Mouse (Mus musculus) liver, embryonic 14.5 days (tissue): ENCODE measurements around the gene Rrp9. TPM values are rescaled to one million over a fixed set of nuclear protein-coding genes. Genes with fewer than 3 reads are reported as not detected.

Experiments used
- ATAC-seq: fragments of 200-750 bp; cut with Nextera tagmentation; 2 replicates; pipeline ENCODE4 v1.8.0; 2017; ENCODE audit warnings: moderate number of reproducible peaks, mild to moderate bottlenecking, moderate library complexity; ENCODE audit not compliant: insufficient read depth
- DNase-seq, 3 experiments: peaks; one replicate each; pipeline ENCODE4 v3.0.0-alpha.2; 2012 to 2013; ENCODE audit warnings: low read depth in 3 of 3, low spot score in 3 of 3
- H3K27ac ChIP-seq: fragments of 300-500 bp; sonication (generic); 2 replicates; pipeline ENCODE4 v1.5.1; 2014; ENCODE audit warnings: moderate library complexity, mild to moderate bottlenecking, control low read depth, inconsistent platforms
- H3K27me3 ChIP-seq: fragments of 300-500 bp; sonication (generic); 2 replicates; pipeline ENCODE4 v1.6.1; 2014; ENCODE audit warnings: mild to moderate bottlenecking, low read length, moderate library complexity; ENCODE audit not compliant: control insufficient read depth, insufficient read depth
- H3K36me3 ChIP-seq: fragments of 300-500 bp; sonication (generic); replicated peaks from 2 replicates; pipeline ENCODE4 v1.6.1; 2014; ENCODE audit warnings: low read depth; ENCODE audit not compliant: control insufficient read depth, insufficient read depth
- H3K4me1 ChIP-seq, 2 experiments: fragments of 200-500 bp in 1 of 2; fragments of 300-500 bp in 1 of 2; sonication (generic) in 1 of 2; replicated peaks; 2 replicates each; pipeline ENCODE4 v1.6.1; 2012 to 2014; ENCODE audit warnings: antibody characterized with exemption in 1 of 2, inconsistent platforms in 1 of 2, low read length in 1 of 2; ENCODE audit not compliant: control insufficient read depth in 2 of 2, insufficient read depth in 2 of 2
- H3K4me2 ChIP-seq: fragments of 300-500 bp; sonication (generic); 2 replicates; pipeline ENCODE4 v1.6.1; 2014; ENCODE audit warnings: low read depth, mild to moderate bottlenecking, control low read depth, moderate library complexity
- H3K4me3 ChIP-seq, 2 experiments: fragments of 200-500 bp in 1 of 2; fragments of 300-500 bp in 1 of 2; sonication (generic) in 1 of 2; 2 replicates each; pipeline ENCODE4 v1.5.1; 2012 to 2014; ENCODE audit warnings: low read depth in 2 of 2, low read length in 2 of 2, mild to moderate bottlenecking in 2 of 2, control low read depth in 1 of 2, inconsistent platforms in 1 of 2, moderate library complexity in 1 of 2; ENCODE audit not compliant: insufficient read depth in 1 of 2
- H3K9ac ChIP-seq: fragments of 300-500 bp; sonication (generic); replicated peaks from 2 replicates; pipeline ENCODE4 v1.6.1; 2014; ENCODE audit warnings: mild to moderate bottlenecking, control low read depth, moderate library complexity
- H3K9me3 ChIP-seq: fragments of 300-500 bp; sonication (generic); 2 replicates; pipeline ENCODE4 v1.6.1; 2016; ENCODE audit warnings: low read length, mixed read lengths; ENCODE audit not compliant: control insufficient read depth
- CTCF ChIP-seq: IDR thresholded peaks from 2 replicates; pipeline ENCODE4 v1.5.1; 2016; ENCODE audit warnings: antibody characterized with exemption, low read depth, control low read depth
- EP300 ChIP-seq: IDR thresholded peaks from 2 replicates; pipeline ENCODE4 v1.6.1; 2016; ENCODE audit warnings: antibody characterized with exemption, low read depth
- WGBS: fragments of 180-500 bp; shearing (Covaris S2); extraction: QIAGEN DNeasy Blood & Tissue Kit; methylation state at CpG from one replicate; pipeline ENCODE4 v1.1.7; 2014; ENCODE audit not compliant: insufficient replicate concordance; 5-methylcytosine and 5-hydroxymethylcytosine counted together
- polyA plus RNA-seq, 2 experiments: library from polyadenylated mRNA; depleted of rRNA in 1 of 2; stranded (reverse) in 1 of 2; unstranded in 1 of 2; fragments of >200 nt; fragmentation: Nextera tagmentation in 1 of 2; extraction: Ambion mirVana in 1 of 2; gene quantifications; 2 replicates each; pipeline versions ENCODE4 v1.2.1 to v1.2.3; 2012 to 2014

Rrp9 gene
- polyA plus RNA-seq (2012; rRNA removed) (18.1 and 18.8 TPM in 2 replicates), polyA plus RNA-seq (2014; fragmentation: Nextera tagmentation; extraction: Ambion mirVana) (22.1 and 25.1 TPM in 2 replicates)

GRCm38 (mm10) chr9:106475663-106476001 is at the start of gene Rrp9:
Gene Rrp9, plus strand, starts transcription at chr9:106475963.
- no peak within 1 kb of the TSS for H3K27ac ChIP-seq
- DNase-seq = no peak
- H3K9ac ChIP-seq = no peak within 1 kb of the TSS
- peaks cover 6 to 12% of the 10 kb centered on the region in 2 experiments; a peak in 3 of 4 replicates for H3K4me1 ChIP-seq
- peak within 1 kb of the TSS; percentile 92 for H3K4me2 ChIP-seq
- no peaks in the 10 kb centered on the region for H3K36me3 ChIP-seq
- ATAC-seq = no peak
- TF ChIP-seq CTCF (no peak), EP300 (no peak)
- no peaks in the 10 kb centered on the region for H3K27me3 ChIP-seq
- H3K4me3 ChIP-seq = peak within 1 kb of the TSS in 1 of 2 experiments; percentile 25; a peak in 2 of 4 replicates
- 68% methylated on average over 10 of the region's 10 CpGs for WGBS
- no peaks in the 10 kb centered on the region for H3K9me3 ChIP-seq

GRCm38 (mm10) chr9:106428719-106429220 is 47.0 kb upstream of the Rrp9 start:
- Histone ChIP-seq H3K36me3 (peaks cover 28% of the 10 kb centered on the region), H3K9me3 (no peaks in the 10 kb centered on the region), H3K4me2 (peak overlapping the region; percentile 79), H3K9ac (peak overlapping the region; percentile 15; the same call in 1 of the 2 replicates), H3K4me3 (peak overlapping the region; percentile 76 to 94), H3K4me1 (peaks cover 11 to 30% of the 10 kb centered on the region in 2 experiments), H3K27ac (peak overlapping the region; percentile 60), H3K27me3 (no peaks in the 10 kb centered on the region)
- ATAC-seq = peak; percentile 33
- DNase-seq = no peak
- WGBS = 16% methylated on average over 11 of the region's 11 CpGs
- TF ChIP-seq EP300 (no peak), CTCF (no peak; the same call in 1 of the 2 replicates)

GRCm38 (mm10) chr9:106429221-106430014 is 46.3 kb upstream of the Rrp9 start, which contains the start of gene Rpl29:
Gene Rpl29, plus strand, starts transcription at chr9:106429454.
- peak; percentile 87 to 91 (median 88) for DNase-seq
- ATAC-seq = peak; percentile 85
- Histone ChIP-seq H3K9ac (peak within 1 kb of the TSS; percentile 87), H3K36me3 (peaks cover 28% of the 10 kb centered on the region), H3K4me3 (peak within 1 kb of the TSS; percentile 76 to 94), H3K4me1 (peaks cover 11 to 32% of the 10 kb centered on the region in 2 experiments), H3K27me3 (no peaks in the 10 kb centered on the region), H3K9me3 (no peaks in the 10 kb centered on the region), H3K27ac (peak within 1 kb of the TSS; percentile 60), H3K4me2 (peak within 1 kb of the TSS; percentile 79)
- TF ChIP-seq CTCF = no peak
- 0 out of 2 replicates have a peak, but pooled peaks have one; percentile 21 for TF ChIP-seq EP300
- WGBS = under 1% methylated on average over 55 of the region's 55 CpGs

GRCm38 (mm10) chr9:106430015-106430264 is 45.8 kb upstream of the Rrp9 start:
- Histone ChIP-seq H3K36me3 (peaks cover 28% of the 10 kb centered on the region), H3K27ac (peak overlapping the region; percentile 59), H3K4me2 (peak overlapping the region; percentile 79), H3K4me3 (peak overlapping the region; percentile 76 to 94), H3K9ac (peak overlapping the region; percentile 87), H3K9me3 (no peaks in the 10 kb centered on the region), H3K27me3 (no peaks in the 10 kb centered on the region), H3K4me1 (peaks cover 11 to 33% of the 10 kb centered on the region in 2 experiments)
- ATAC-seq (no peak), DNase-seq (no peak)
- WGBS = 3% methylated on average over 4 of the region's 4 CpGs
- TF ChIP-seq EP300 = no peak
- TF ChIP-seq CTCF = no peak

- peaks cover 19 to 47% of the 10 kb centered on the region in 2 experiments for H3K4me1 ChIP-seq
- peak overlapping the region; percentile 31 for H3K27ac ChIP-seq
Measured at GRCm38 (mm10) chr9:106433389-106433788, 42.4 kb upstream of the Rrp9 start.

More at GRCm38 (mm10) chr9:106433389-106433788, 42.4 kb upstream of the Rrp9 start:
- no peak for DNase-seq
- no peaks in the 10 kb centered on the region for H3K27me3 ChIP-seq
- no peak overlapping the region for H3K9ac ChIP-seq
- 62% methylated on average over 7 of the region's 7 CpGs for WGBS
- H3K36me3 ChIP-seq = peaks cover 28% of the 10 kb centered on the region
- no peak overlapping the region for H3K4me2 ChIP-seq
- ATAC-seq = no peak
- no peak overlapping the region for H3K4me3 ChIP-seq
- TF ChIP-seq EP300 = no peak
- no peak for TF ChIP-seq CTCF
- no peaks in the 10 kb centered on the region for H3K9me3 ChIP-seq
